Mouse (Mus musculus): Measurements from ENCODE around the gene Cldn16.

GRCm38 (mm10) chr16:26530451-26530850 lies 67.5 kb downstream of the Cldn16 start:
- TF ChIP-seq CTCF (IDR thresholded peaks at IDR 0.05; ENCODE audit: low read depth, low read length) (no peak), POLR2A (IDR thresholded peaks at IDR 0.05; ENCODE audit: insufficient read depth, low read length) (no peak), EP300 (IDR thresholded peaks at IDR 0.05; ENCODE audit: insufficient read depth, low read depth, low read length) (no peak)

Data from ES-Bruce4 (cell line).